Mouse (Mus musculus) heart, adult 2 months (tissue): Measurements from ENCODE around the gene 1700013G24Rik.

Source experiments
- EP300 ChIP-seq: fragments of 200-500 bp; IDR thresholded peaks from 2 replicates; pipeline ENCODE4 v1.6.1; 2011; ENCODE audit warnings: low read depth, low read length, control low read depth; ENCODE audit not compliant: insufficient read depth
- POLR2A ChIP-seq: fragments of 200-500 bp; IDR thresholded peaks from 2 replicates; pipeline ENCODE4 v1.6.1; 2011; ENCODE audit warnings: mild to moderate bottlenecking, low read depth, low read length, control low read depth; ENCODE audit not compliant: insufficient read depth

DNA sequence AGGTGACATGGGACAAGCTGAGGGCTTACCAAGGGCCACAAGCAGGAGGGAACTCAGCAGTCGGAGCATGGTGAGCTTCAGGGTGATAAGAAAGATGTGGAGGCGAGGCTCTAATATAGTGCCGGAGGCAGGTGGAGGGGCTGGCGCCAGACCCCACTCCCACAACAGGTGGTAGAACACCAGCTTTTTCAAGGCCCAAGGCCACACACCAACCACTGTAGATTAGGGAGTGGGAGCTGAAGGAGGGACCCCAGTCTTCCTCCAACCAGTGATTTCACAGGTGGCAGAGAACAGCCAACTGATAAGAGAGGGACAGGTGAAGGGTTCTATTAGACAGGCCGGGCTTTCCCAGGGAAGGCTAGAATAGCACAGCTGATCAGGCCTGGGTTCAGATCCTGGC, 43.4 kb upstream of the 1700013G24Rik start, which contains the start of gene Cela3a:
- TF ChIP-seq POLR2A (no peak), EP300 (no peak)
